Mouse (Mus musculus) hindbrain, embryonic 12.5 days (tissue): ENCODE data around the gene Cmip. TPM values are rescaled to one million over a fixed set of nuclear protein-coding genes. Genes with fewer than 3 reads are reported as not detected.

Experiments
- ATAC-seq: fragments of 200-750 bp; cut with Nextera tagmentation; 2 replicates; pipeline ENCODE4 v1.8.0; 2017; ENCODE audit warnings: moderate TSS enrichment; ENCODE audit not compliant: low FRiP score
- H3K27ac ChIP-seq: fragments of 300-500 bp; sonication (generic); 2 replicates; pipeline ENCODE4 v1.5.1; 2016; ENCODE audit warnings: mild to moderate bottlenecking
- H3K27me3 ChIP-seq: fragments of 300-500 bp; sonication (generic); 2 replicates; pipeline ENCODE4 v1.6.1; 2016; ENCODE audit warnings: mild to moderate bottlenecking
- H3K36me3 ChIP-seq: fragments of 300-500 bp; sonication (generic); 2 replicates; pipeline ENCODE4 v1.6.1; 2016; ENCODE audit warnings: mild to moderate bottlenecking
- H3K4me1 ChIP-seq: fragments of 300-500 bp; sonication (generic); 2 replicates; pipeline ENCODE4 v1.6.1; 2016
- H3K4me2 ChIP-seq: fragments of 300-500 bp; sonication (generic); replicated peaks from 2 replicates; pipeline ENCODE4 v1.6.1; 2016; ENCODE audit warnings: mild to moderate bottlenecking
- H3K4me3 ChIP-seq: fragments of 300-500 bp; sonication (generic); 2 replicates; pipeline ENCODE4 v1.5.1; 2016; ENCODE audit warnings: mild to moderate bottlenecking
- H3K9ac ChIP-seq: fragments of 300-500 bp; sonication (generic); 2 replicates; pipeline ENCODE4 v1.6.1; 2016; ENCODE audit warnings: mild to moderate bottlenecking, moderate library complexity
- H3K9me3 ChIP-seq: fragments of 300-500 bp; sonication (generic); replicated peaks from 2 replicates; pipeline ENCODE4 v1.6.1; 2016; ENCODE audit warnings: mild to moderate bottlenecking
- WGBS: fragments of 180-500 bp; shearing (Covaris S2); methylation state at CpG from one replicate; pipeline ENCODE4 v1.1.7; 2016; 5-methylcytosine and 5-hydroxymethylcytosine counted together
- polyA plus RNA-seq: library from polyadenylated mRNA; unstranded; fragments of >200 nt; fragmentation: Nextera tagmentation; extraction: Ambion mirVana; gene quantifications from 2 replicates; pipeline ENCODE4 v1.2.1, GENCODE M21; 2016

Cmip gene
- polyA plus RNA-seq, 1 experiment from 2014 or later, result 64.6 TPM

- Histone ChIP-seq H3K9me3 (no peaks in the 10 kb centered on the region), H3K36me3 (no peaks in the 10 kb centered on the region), H3K4me1 (peaks cover 50% of the 10 kb centered on the region), H3K4me2 (peak overlapping the region; percentile 86), H3K9ac (peak overlapping the region; percentile 99), H3K27me3 (no peaks in the 10 kb centered on the region), H3K27ac (peak overlapping the region; percentile 90), H3K4me3 (peak overlapping the region; percentile 93)
- no peak for ATAC-seq
- WGBS, result 62% methylated on average over 11 of the region's 11 CpGs
Observed at GRCm38 (mm10) chr8:117259431-117260001, 2.7 kb downstream of the Cmip start.

DNA sequence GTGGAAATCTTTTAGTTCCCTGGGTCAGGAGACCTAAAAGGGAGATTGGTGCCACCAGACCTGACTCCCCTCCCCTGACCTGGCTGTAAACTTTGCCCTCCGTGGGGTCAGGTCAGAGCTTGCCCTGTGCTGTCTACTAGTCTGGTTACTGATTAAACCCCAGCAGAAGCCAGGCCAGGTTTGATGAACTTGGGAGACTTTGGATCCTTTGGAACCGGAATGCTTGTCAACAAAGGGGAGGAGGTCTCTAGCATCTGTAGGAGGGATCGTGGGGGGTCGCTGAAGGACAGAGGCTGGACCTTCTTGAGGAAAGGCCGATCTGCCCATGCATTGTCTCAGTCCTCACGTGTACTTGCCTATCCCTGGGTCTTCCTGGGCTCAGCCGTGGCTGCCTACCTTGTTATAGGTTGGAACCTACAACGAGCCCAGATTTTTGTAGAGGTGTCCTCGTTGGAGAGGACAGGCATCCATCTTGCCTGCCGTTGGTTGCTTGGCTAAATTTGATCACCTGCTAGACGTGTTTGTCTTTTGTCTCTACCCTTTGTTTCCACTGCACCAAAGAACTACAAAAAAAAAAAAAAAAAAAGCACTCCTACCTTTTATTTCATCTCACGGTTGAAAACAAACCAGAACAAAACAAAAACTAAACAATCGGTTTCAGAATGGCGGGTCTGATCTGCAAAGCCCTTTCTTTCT lies 3.5 kb downstream of the Cmip start:
- H3K4me1 ChIP-seq, result peaks cover 55% of the 10 kb centered on the region
- no peaks in the 10 kb centered on the region for H3K9me3 ChIP-seq
- H3K36me3 ChIP-seq, result no peaks in the 10 kb centered on the region
- no peak for ATAC-seq
- peak overlapping the region; percentile 99 for H3K9ac ChIP-seq
- H3K27me3 ChIP-seq, result no peaks in the 10 kb centered on the region
- H3K4me3 ChIP-seq, result peak overlapping the region; percentile 93
- peak overlapping the region; percentile 86 for H3K4me2 ChIP-seq
- WGBS, result 19% methylated on average over 14 of the region's 14 CpGs
- H3K27ac ChIP-seq, result peak overlapping the region; percentile 90

GRCm38 (mm10) chr8:117260930-117261475 lies 4.1 kb downstream of the Cmip start:
- H3K27me3 ChIP-seq, result no peaks in the 10 kb centered on the region
- H3K4me1 ChIP-seq, result peaks cover 55% of the 10 kb centered on the region
- H3K4me2 ChIP-seq, result peak overlapping the region; percentile 86
- no peaks in the 10 kb centered on the region for H3K36me3 ChIP-seq
- peak overlapping the region; percentile 93 for H3K4me3 ChIP-seq
- ATAC-seq, result no peak
- peak overlapping the region; percentile 90 for H3K27ac ChIP-seq
- WGBS, result 28% methylated on average over 14 of the region's 14 CpGs
- no peaks in the 10 kb centered on the region for H3K9me3 ChIP-seq
- H3K9ac ChIP-seq, result peak overlapping the region; percentile 99

DNA sequence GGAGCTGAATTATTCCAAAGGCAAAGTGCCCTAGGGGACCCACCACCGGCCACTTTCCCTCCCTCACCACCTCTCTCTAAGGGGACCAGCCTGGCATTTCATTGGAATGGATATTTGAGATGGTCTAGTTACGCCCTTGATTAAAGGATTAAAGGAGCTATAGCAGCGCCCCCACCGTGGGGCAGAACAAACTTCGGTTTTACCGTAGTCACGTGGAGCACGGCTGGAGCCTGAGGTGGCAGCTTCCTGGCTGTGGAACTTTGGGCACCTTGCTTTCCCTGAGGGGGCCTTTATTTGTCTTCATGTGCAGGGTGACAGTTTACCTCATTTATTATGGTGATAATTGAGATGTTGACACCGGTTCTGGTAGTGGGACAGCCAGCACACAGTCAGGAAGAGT lies 4.8 kb downstream of the Cmip start:
- Histone ChIP-seq H3K4me1 (peaks cover 55% of the 10 kb centered on the region), H3K27me3 (no peaks in the 10 kb centered on the region), H3K9me3 (no peaks in the 10 kb centered on the region), H3K4me3 (peak overlapping the region; percentile 93), H3K36me3 (no peaks in the 10 kb centered on the region), H3K9ac (no peak overlapping the region), H3K27ac (0 out of 2 replicates have a peak overlapping the region, but pooled peaks have one; percentile 90), H3K4me2 (peak overlapping the region; percentile 86)
- WGBS, result 26% methylated on average over 9 of the region's 9 CpGs
- no peak for ATAC-seq

- WGBS, result 78% methylated on average over 8 of the region's 8 CpGs
- H3K4me3 ChIP-seq, result no peak overlapping the region
- peaks cover 55% of the 10 kb centered on the region for H3K4me1 ChIP-seq
- H3K4me2 ChIP-seq, result no peak overlapping the region
- H3K27ac ChIP-seq, result no peak overlapping the region
- H3K27me3 ChIP-seq, result no peaks in the 10 kb centered on the region
- no peaks in the 10 kb centered on the region for H3K36me3 ChIP-seq
- H3K9ac ChIP-seq, result no peak overlapping the region
- ATAC-seq, result no peak
- no peaks in the 10 kb centered on the region for H3K9me3 ChIP-seq
Observed at GRCm38 (mm10) chr8:117262685-117263084, 5.8 kb downstream of the Cmip start.

- H3K27ac ChIP-seq, result no peak overlapping the region
- H3K9ac ChIP-seq, result no peak overlapping the region
- WGBS, result 77% methylated on average over 5 of the region's 6 CpGs
- no peaks in the 10 kb centered on the region for H3K36me3 ChIP-seq
- no peaks in the 10 kb centered on the region for H3K27me3 ChIP-seq
- H3K4me1 ChIP-seq, result peaks cover 55% of the 10 kb centered on the region
- ATAC-seq, result no peak
- no peak overlapping the region for H3K4me2 ChIP-seq
- no peak overlapping the region for H3K4me3 ChIP-seq
- H3K9me3 ChIP-seq, result no peaks in the 10 kb centered on the region
Observed at GRCm38 (mm10) chr8:117263442-117263841, 6.6 kb downstream of the Cmip start.

GRCm38 (mm10) chr8:117265079-117265478 lies 8.2 kb downstream of the Cmip start:
- Histone ChIP-seq H3K27ac (no peak overlapping the region), H3K9me3 (no peaks in the 10 kb centered on the region), H3K4me1 (peaks cover 39% of the 10 kb centered on the region), H3K4me3 (no peak overlapping the region), H3K9ac (no peak overlapping the region), H3K27me3 (no peaks in the 10 kb centered on the region), H3K36me3 (no peaks in the 10 kb centered on the region), H3K4me2 (no peak overlapping the region)
- ATAC-seq, result no peak
- WGBS, result 93% methylated on average over 5 of the region's 5 CpGs

DNA sequence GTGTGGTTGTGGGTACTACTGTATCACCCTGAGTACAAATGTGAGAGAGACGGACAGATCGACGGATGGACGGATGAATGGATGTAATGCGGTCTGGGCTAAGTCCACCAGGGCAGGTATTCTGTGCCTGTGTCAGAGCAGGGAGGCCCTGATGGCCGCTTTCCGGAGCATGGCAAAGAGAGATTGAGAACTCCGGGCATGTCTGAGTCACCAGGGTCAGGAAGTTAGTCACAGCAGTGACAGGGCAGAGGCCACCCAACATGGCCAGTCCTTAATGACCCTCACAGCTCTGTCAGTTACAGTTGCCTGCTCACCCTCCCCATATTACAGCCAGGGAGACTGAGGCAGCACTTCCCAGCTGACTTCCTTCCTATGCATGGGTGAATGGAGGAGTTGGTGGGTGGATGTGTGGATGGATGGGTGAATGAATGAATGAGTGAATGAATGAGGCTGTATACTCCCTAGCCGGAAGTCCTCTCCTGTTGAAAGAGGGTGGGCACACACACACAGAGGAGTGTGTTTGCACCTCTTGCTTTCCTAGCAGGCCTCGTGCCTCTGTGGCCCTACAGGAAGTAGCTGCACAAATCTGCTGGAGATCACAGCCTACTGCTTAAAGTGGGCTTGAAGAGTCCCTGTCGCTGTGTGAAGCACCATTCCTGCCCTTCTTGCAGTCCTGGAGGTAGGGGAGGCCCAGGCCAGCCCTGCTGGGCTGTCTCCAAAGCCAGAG lies 10.7 kb downstream of the Cmip start:
- H3K27ac ChIP-seq, result no peak overlapping the region
- no peak overlapping the region for H3K4me3 ChIP-seq
- H3K4me2 ChIP-seq, result no peak overlapping the region
- no peaks in the 10 kb centered on the region for H3K27me3 ChIP-seq
- no peaks in the 10 kb centered on the region for H3K36me3 ChIP-seq
- no peak overlapping the region for H3K9ac ChIP-seq
- ATAC-seq, result no peak
- WGBS, result 80% methylated on average over 11 of the region's 11 CpGs
- H3K9me3 ChIP-seq, result no peaks in the 10 kb centered on the region
- H3K4me1 ChIP-seq, result peaks cover 18% of the 10 kb centered on the region

- Histone ChIP-seq H3K36me3 (peaks cover 14% of the 10 kb centered on the region; the same call in 1 of the 2 replicates), H3K27ac (peak overlapping the region; percentile 60), H3K4me1 (peaks cover 50% of the 10 kb centered on the region), H3K27me3 (no peaks in the 10 kb centered on the region), H3K4me2 (peak overlapping the region; percentile 40), H3K9me3 (peaks cover 4% of the 10 kb centered on the region; the same call in 1 of the 2 replicates), H3K4me3 (no peak overlapping the region), H3K9ac (no peak overlapping the region)
- 84% methylated on average over 10 of the region's 10 CpGs for WGBS
- ATAC-seq, result no peak
Observed at GRCm38 (mm10) chr8:117278234-117278633, 21.4 kb downstream of the Cmip start.

- peaks cover 14% of the 10 kb centered on the region; the same call in 1 of the 2 replicates for H3K36me3 ChIP-seq
- peak overlapping the region; percentile 40 for H3K4me2 ChIP-seq
- 16% methylated on average over 20 of the region's 20 CpGs for WGBS
- peak overlapping the region; percentile 18; the same call in 1 of the 2 replicates for H3K9ac ChIP-seq
- H3K4me3 ChIP-seq, result no peak overlapping the region
- H3K9me3 ChIP-seq, result peaks cover 4% of the 10 kb centered on the region; the same call in 1 of the 2 replicates
- no peaks in the 10 kb centered on the region for H3K27me3 ChIP-seq
- H3K4me1 ChIP-seq, result peaks cover 55% of the 10 kb centered on the region
- H3K27ac ChIP-seq, result peak overlapping the region; percentile 60
- ATAC-seq, result no peak
Observed at GRCm38 (mm10) chr8:117278668-117279132, 21.8 kb downstream of the Cmip start.

GRCm38 (mm10) chr8:117280488-117280887 lies 23.6 kb downstream of the Cmip start:
- H3K27ac ChIP-seq, result no peak overlapping the region
- peaks cover 64% of the 10 kb centered on the region for H3K4me1 ChIP-seq
- peaks cover 14% of the 10 kb centered on the region; the same call in 1 of the 2 replicates for H3K36me3 ChIP-seq
- no peaks in the 10 kb centered on the region for H3K27me3 ChIP-seq
- H3K4me3 ChIP-seq, result no peak overlapping the region
- no peak overlapping the region for H3K9ac ChIP-seq
- H3K4me2 ChIP-seq, result no peak overlapping the region
- ATAC-seq, result no peak
- peaks cover 4% of the 10 kb centered on the region; the same call in 1 of the 2 replicates for H3K9me3 ChIP-seq
- WGBS, result 94% methylated on average over 7 of the region's 7 CpGs

- 90% methylated on average over 10 of the region's 10 CpGs for WGBS
- Histone ChIP-seq H3K4me3 (no peak overlapping the region), H3K9ac (no peak overlapping the region), H3K9me3 (no peaks in the 10 kb centered on the region), H3K27me3 (no peaks in the 10 kb centered on the region), H3K4me1 (peaks cover 64% of the 10 kb centered on the region), H3K4me2 (no peak overlapping the region), H3K36me3 (peaks cover 11% of the 10 kb centered on the region; the same call in 1 of the 2 replicates), H3K27ac (no peak overlapping the region)
- no peak for ATAC-seq
Observed at GRCm38 (mm10) chr8:117281676-117282075, 24.8 kb downstream of the Cmip start.
